Mouse (Mus musculus): ENCODE measurements around the gene Cacnb4.

The Cacnb4 gene

DNA sequence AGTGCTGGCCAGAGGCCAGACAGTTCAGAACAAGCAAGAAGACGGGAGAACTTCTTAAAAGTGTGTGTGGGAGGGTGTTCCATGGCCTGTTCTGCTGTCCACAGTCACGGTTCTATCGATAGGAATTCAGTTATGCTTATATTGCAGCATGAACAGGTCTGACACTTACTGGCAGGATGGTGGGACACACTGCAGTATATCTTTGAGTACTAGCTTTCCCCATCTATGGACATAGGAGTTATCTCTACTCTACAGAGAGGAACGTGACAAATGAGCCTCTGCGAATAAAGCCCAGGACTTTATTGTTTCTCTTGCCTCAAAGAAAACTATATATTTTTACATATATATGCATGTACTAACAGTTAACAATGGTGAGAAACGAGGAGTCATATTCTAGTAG, 209.0 kb downstream of the Cacnb4 start:
- DNase-seq: no peak

DNA sequence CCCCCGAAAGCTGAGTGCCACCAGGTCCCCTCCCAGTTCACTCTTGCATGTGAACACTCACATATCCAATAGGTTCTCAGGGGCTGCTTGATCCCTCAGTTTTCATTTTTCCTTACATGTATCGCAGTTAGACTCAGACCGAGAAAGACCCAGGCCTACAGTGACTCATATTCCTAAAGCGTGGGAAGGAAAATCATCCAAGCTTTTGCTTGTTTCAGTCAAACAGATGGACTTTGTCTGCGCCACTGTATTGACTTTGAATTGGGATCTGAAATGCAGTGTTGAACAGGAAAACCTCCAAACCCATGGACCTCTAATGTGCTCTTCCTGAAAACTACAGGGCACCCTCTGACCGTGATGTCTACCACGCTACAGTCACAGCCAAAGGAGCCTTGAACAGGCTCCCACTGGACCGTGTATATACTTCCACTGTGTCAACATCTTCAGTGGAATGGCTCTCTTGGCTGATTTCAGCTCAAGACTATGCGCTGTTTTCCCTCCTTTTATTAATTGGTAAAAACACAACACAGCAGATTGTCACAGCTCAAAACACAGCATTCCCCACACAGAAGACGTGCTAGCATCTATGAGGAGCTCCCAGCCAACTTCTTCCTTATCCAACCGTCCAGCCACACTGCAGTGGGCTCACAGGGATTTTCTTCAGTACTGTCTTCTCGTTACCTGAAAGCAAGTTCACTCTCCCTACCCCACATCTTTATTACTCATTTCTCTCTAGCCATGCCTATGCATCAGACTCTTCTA, 215.2 kb downstream of the Cacnb4 start:
- DNase-seq: no peak

DNA sequence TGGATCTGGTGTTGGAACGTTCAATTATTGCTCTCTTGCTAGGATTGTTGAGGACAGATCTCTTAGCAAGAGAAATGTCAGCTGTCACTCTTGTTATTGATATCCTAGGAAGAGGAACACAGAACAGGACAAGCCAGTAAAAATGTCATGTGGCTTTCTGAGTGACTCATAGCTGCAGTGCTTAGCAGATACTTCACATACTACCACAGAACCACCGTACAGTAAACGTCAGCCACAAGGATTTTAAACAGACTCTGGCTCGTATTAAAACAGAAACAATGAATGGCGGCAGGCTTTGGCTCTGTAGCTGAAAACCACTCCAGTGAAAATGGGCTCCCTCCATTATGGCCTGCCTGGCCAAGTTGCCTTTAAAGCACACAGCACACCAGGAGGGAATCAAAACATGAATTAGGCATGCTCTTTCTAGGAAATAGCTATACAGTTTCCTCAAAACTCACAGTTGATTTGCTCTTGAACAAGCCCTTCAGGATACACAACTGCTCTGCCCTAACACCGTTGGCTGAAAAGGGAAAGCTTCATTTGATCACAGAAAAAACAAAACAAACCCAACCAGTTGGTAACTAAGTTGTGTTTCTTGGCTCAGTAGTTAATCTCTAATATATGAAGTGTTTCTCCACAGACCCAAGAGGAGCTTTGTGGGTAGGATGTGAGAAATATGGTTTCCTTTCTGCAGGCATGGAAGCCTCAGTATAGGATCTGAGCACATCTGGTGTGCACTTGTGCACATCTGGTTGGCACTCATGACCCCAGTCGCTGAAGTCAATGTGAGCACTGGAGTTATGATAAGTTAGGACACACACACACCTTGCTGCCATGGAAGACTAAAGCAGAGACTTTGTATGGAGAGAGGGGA, 220.8 kb downstream of the Cacnb4 start:
- DNase-seq: no peak

DNA sequence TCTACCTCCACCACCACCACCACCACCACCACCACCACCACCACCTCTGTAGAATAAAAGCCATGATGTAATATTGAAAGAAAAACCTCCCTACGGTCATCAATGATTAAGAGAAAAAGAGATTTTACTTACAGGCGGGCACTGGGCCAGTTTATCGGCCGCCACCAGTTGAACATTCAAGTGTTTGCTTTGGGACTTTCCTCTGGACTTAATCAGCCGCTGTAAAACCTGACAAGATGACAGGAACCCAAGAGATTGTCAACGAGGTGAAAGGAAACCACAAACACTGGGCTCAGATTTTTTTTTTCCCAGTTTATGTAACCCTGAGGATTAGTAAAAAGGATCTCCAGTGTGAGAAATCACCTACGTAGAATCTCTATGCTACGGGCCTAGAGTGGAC, 226.8 kb downstream of the Cacnb4 start:
- DNase-seq: no peak

DNA sequence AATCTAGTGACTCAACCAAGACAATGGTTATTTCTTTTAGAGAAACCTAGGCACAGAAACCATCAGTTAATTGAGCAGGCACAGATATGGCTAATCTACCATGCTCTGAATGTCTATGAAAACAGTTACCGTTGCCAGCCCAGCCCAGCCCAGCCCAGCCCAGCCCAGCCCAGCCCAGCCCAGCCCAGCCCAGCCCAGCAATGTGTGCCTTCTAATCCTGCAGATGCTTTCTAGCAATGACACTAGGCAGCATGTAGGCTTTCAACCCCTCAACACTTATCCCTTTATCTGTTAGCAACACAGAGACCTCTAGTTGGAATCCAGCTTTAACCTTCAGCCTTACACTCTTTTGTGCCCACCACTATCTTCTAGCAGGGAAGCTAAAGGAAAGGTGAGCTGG, 227.7 kb downstream of the Cacnb4 start:
- DNase-seq: no peak

DNA sequence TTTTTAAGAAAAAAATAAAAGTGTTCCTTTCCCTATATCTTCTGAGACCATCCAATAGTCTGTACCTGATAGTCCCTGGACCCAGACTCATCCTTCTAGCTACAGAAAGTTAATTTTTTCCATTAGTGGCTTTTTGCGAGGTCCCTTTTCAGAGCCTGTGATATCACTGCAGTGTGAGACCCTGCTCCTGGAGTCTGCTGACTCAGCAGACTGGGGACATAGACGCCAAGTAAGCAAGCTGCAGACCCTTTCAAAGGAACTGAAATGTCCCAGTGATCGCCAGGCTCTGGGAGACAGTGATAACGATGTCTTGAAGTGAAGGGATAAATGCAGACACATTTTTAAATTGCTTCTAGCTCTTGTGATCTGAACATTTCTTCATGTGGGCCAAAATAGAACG, 230.0 kb downstream of the Cacnb4 start:
- DNase-seq: no peak

DNA sequence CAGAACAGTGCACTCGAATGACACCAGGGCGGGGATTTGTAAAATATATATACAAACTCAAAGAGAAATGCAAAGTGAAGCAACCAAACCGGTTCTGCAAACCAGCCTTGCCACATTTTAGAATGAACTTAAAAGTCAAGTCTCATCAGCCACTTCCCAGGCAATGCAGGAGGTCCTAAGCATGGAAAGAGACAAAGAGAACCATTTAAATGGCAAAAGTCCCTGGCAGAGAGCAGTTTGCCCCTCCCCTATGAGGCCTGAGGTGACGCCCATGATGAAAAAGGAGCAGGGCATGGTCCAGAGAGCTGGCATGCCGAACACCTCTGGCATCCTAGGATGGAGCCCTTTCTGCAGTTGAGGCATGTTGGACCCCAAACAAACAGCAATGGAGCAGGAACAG, 234.5 kb downstream of the Cacnb4 start:
- no peak for DNase-seq

DNA sequence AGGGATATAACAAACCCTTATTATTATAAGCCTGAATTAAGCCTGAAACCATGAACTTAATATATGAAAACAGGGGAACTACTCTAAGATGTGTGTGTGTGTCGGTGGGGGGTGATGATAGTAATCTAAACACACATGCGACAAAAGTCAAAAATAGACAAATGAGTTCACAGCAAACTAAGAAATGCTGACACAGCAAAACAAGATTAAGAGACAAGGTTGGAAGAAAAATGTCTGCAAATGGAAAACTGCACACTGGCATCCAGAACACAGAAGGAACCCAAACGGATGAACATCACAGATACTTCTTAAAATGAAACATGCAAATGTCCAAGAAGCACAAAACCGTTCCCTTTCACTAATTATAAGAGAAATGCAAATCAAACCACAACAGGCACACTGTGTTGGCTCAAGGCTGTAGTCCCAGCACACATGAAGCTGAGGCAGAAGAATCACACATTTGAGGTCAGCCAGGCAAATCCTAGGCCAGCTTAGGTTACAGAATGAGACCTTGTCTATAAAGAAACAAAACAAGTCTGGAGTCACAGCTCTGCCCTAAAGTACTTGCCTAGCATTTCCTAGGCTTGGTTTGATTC, 236.1 kb downstream of the Cacnb4 start:
- DNase-seq: no peak

DNA sequence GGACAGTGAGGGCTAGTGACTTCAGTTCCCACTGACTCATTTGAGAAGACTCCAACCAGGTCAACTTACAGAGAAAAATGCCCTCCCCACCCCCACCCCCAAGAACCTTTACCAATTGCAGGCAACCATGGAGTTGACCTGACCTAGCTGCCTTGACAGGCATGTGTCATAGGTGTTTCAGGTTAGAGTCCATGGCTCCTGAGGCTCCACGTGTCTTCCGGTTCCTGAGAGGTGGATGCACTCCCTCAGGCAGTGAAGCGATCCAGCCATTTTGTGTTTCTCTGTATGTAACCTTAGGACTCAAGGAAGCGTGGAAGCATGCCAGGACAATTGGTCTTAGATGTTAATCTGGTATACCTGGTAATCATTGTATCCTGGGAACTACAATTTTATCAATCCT, 238.2 kb downstream of the Cacnb4 start:
- DNase-seq: no peak

DNA sequence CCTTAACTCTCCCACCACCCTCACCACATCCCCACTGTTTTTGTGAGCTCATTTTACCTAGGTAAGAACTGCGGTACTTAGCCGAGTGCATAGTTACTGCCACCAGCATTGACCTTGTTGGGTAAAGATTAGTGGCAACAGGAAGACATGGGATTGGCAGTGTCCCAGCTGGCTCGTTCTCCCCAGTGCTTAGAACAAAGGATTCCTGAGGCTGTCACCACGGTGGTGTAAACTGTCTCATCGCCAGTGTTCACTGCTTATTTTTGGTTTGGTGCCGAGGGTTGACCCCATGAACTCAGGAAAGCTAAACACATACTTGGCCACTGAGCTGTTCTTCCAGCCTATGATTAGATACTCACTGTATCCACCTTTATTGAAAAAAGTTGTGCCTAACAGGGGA, 238.6 kb downstream of the Cacnb4 start:
- peak; percentile 73 to 74 for DNase-seq

DNA sequence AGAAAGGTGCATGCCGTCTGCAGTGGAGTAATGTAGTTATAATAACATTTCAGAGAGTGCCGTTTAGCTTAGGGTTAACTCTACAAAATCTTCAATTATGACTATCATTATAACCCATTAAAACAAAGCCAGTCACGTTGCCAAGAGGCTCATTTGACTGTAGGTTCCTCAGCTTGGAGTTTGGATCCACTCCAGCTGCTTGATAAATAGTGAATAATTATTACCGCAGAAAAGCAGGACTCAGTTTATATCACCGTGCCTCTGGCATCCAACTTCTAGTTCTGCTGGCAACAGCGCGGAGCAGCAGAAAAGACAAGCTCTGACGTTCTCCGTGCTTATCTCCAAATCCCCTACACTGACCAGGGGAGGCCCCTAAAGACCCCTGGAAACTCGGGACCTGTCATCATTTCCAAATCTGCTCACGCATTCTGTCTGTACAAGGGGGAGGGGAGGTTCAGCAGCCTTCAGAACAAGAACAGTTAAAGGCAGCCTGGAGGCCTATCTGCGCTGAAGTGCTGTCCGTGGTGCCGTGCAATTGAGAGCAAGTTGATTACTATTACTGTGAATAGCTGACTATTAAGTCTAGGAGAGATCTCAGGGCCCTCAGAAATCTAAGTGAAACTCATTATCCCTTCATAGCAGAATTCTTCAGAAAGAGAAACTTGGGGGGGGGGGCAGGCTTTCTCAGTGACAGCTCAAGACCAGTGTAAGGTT, 240.6 kb downstream of the Cacnb4 start:
- no peak for DNase-seq

DNA sequence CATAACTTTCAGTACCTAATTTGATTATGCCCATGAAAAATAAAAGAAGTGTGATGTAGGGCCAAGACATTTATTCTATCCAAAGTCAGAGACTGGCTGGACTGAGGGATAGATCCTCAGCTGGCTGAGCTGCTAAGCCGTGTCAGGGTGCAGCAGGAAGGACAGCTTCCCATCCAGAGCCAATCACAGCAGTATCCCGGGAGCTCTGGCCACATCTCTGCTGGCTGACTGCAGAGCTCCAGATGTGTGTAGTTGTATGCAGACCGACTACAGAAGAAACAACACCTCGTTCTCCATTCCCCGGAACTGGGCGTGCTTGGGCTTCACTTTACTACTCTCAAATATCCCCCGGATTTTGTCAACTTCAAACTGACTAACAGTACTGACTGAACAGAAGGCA, 243.3 kb downstream of the Cacnb4 start:
- no peak for DNase-seq

DNA sequence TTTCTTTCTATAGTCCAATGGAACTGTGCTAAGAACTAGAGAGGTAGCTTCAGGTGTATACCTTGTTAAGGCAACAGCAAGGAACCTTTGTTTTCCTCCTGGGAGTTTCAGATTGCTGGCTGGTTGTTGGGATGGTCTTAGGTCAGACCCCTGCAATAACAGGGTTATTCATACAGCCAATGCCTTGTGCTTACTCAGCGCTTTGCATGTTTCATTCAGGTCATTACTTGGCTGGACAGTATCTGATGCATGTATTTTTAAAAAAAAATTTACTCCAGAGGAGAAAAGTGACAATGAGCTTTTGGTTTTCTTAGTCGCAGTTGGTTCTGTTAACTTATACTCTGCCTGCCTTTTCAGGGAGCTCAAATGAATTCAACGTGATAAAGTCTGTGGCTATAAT, 249.2 kb downstream of the Cacnb4 start:
- no peak for DNase-seq

DNA sequence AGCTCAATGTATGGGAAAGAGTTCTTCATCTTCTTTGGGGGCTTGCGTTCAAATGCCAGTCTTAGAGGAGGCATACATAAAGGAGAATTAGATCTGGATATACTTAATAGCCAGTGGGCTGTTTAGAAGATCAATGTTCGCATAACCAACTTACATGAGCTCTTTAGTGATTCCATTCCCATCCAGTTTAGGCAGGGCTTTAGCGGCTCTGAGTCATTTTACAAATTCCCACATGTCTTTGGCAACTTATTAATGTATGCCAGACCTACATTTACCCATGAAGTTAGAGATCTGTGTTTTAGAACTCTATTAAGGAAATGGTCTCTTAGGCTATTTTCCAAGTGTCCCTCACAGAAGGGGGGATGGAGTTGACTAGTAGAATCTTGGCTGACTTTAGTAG, 250.6 kb downstream of the Cacnb4 start:
- DNase-seq: no peak

DNA sequence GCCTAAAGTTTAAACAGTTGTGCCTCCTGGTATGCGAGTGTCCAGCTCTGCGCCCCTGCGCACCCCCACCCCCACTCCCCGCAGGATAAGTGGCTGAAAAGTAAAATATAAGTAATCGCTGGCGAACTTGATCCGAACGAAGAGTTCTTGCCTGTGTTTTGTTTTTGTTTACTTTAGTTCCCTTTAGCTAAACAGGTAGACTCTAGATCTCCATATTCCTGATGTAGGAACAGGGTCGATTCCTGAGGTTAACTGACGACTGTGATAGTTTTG, 251.2 kb downstream of the Cacnb4 start:
- no peak for DNase-seq

DNA sequence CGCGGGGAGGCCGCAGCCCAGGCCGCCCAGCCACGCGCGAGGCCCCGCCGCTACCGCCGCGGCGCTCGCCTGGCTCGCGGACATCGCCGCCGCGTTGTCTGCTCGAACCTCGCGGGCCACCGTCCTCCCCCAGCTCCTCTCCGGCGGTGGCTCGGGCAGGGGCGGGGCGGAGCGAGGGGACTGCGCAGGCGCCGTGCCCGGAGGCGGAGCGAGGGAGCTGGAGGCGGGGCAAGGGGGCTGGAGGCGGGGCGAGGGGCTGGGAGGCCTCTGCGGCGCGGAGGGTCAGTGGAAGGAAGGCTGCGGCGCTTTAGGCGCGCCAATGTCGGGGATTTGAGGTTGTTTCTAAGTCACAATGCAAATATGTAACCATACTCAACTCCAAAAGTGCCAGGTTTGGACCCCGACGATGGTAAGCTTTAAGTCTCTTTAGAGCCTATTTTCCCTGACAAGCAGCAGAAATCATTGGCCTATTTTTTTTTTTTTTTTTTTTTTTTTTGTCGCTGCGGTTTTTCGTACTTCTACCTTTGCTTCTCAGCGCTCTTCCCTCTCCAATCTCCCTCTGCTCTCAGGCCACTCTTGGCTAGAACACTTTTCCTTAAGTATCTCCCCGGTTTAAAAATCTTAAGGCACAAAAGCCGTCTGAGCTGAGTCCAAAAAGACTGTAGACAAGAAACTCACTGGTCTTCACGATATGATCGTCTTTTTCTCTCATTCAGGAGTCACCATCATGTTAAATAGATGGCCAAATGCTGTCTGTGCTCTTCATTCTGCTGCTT, 251.7 kb downstream of the Cacnb4 start, which contains the start of gene Arl5a:
Arl5a (minus strand) TSS at position 155 of the 776 bp plus-strand sequence.
- peak; percentile 94 to 98 for DNase-seq

DNA sequence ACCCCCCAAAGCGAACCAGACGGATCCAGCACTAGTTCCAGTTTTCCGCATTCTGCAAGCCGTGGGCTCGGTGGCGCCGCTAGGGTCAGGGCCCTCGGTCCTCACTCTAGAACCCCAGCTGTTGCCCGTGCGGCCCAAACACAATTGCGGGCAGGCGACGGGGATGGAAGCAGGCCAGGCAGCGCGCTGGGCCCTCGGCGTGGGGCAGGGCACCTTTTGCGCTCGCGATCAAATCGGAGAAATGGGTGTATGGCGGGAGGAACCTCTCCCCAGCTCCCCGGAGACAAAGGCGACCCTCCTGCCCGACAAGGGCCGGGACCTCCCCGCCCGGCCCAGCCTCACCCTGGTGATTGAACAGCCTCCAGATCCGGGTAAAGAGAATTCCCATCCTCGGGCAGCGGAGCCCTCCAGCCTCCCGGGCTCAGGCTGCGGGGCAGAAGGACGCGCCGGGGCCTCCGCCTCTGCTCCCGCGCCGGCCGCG, 252.3 kb downstream of the Cacnb4 start:
- DNase-seq: peak; percentile 60 to 73

DNA sequence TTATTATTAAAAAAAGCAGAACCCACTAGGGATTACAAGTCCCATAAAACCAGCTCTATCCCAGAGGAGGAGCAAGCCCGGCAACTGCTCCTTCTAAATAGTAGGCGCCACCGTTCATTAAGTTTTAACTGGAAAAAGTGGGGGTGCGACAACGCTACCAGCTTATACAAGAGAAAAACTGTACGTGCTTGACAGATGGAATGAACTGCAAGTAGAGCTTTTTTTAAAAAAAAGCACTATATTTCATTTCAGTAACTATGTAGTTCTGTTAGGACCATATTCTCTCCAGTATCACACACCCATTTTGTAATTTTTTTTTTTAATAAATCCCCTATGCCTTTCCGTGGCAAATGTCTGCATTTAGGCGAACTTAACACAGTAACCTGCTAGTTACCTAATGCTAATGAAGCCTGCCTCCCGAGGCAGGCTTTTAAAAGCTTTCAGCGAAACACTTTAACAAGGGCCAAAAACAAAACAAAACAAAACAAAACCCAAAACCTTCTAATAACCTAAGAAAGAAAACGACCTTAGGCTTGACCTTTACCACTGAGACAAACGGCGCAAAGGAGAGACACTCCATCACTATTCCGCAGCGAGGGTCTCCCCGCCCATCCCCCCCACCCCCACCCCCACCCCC, 252.9 kb downstream of the Cacnb4 start:
- peak; percentile 37 to 39 for DNase-seq

DNA sequence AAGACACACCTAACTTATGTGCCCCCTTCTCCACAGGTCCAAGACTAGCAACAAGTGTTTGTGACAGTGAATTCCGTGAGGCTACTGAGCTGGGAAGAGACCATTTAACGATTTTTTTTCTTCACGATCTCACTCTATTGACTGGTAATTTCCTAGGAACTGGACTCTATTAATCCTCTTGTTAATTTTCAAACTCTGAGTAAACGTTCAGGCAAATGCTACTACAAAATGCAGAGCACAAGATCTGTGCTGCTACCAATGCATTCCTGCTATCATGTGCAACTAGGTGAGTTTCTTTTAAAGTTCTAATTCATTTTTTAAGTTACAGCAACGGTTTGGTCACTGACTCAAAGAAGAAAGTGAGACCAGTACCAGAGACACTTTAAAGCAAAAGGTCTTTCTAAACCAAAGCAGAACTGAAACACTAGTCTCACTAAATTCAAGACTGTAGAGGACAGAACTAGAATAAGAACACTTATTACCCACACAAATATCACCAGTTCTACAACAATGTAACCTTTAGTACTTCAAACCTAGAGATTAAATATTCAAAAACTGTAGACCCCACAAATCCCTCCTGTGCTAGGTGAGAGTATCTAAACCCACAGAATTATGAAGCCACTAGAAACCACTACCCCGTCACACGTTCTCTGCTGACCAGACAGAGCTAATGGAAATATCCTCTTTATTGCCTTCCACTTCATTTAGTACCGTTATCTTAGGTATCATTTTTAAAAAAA, 253.6 kb downstream of the Cacnb4 start:
- no peak for DNase-seq

DNA sequence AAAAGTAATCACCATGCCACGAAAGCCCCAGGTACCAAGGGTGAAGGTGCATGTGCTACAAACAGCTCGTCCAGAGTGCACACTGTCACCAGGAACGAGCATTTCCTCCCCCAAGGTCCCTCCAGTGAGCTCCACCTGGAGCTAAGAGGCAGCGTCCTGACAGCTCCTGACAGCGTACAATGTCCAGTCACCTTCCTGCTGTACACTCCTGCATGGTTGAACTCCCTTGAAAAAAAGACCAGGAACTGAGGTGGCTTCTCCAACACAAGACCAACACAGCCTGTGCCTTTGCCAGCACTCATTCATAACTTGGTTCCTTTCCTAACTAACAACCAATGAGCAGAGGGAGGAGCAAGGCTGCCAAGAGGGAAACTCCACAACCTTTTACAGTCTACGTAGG, 255.4 kb downstream of the Cacnb4 start:
- DNase-seq: peak; percentile 36 to 40

Measured in cerebellum, adult 18-20 months (tissue).